Mouse (Mus musculus) limb, embryonic 13.5 days (tissue): ENCODE measurements at regions not wholly inside any gene's neighbourhood (a gene's known extent, or its start where the extent isn't known, plus 50 kb on each side); places are given as distances from the start of the nearest gene placed in this dataset.

Source experiments
- ATAC-seq: fragments of 200-750 bp; cut with Nextera tagmentation; 2 replicates; pipeline ENCODE4 v1.8.0; 2017; ENCODE audit warnings: low read depth, moderate number of reproducible peaks, moderate TSS enrichment; ENCODE audit not compliant: low FRiP score
- H3K27ac ChIP-seq: fragments of 300-500 bp; sonication (generic); 2 replicates; pipeline ENCODE4 v1.5.1; 2015; ENCODE audit warnings: inconsistent platforms, mild to moderate bottlenecking, moderate library complexity
- H3K27me3 ChIP-seq: fragments of 300-500 bp; sonication (generic); 2 replicates; pipeline ENCODE4 v1.6.1; 2015; ENCODE audit warnings: mild to moderate bottlenecking, inconsistent platforms
- H3K36me3 ChIP-seq: fragments of 300-500 bp; sonication (generic); 2 replicates; pipeline ENCODE4 v1.6.1; 2015; ENCODE audit warnings: inconsistent platforms, mild to moderate bottlenecking, moderate library complexity
- H3K4me1 ChIP-seq: fragments of 300-500 bp; sonication (generic); 2 replicates; pipeline ENCODE4 v1.6.1; 2015; ENCODE audit warnings: inconsistent platforms
- H3K4me2 ChIP-seq: fragments of 300-500 bp; sonication (generic); replicated peaks from 2 replicates; pipeline ENCODE4 v1.6.1; 2015; ENCODE audit warnings: inconsistent platforms, mild to moderate bottlenecking, moderate library complexity
- H3K4me3 ChIP-seq: fragments of 300-500 bp; sonication (generic); 2 replicates; pipeline ENCODE4 v1.5.1; 2015; ENCODE audit warnings: moderate library complexity, mild to moderate bottlenecking, inconsistent platforms
- H3K9ac ChIP-seq: fragments of 300-500 bp; sonication (generic); 2 replicates; pipeline ENCODE4 v1.6.1; 2015; ENCODE audit warnings: mild to moderate bottlenecking, inconsistent platforms
- H3K9me3 ChIP-seq: fragments of 300-500 bp; sonication (generic); 2 replicates; pipeline ENCODE4 v1.6.1; 2016; ENCODE audit warnings: inconsistent platforms
- WGBS: fragments of 180-500 bp; shearing (Covaris S2); methylation state at CpG from one replicate; pipeline ENCODE4 v1.1.7; 2015; 5-methylcytosine and 5-hydroxymethylcytosine counted together

- H3K4me1 ChIP-seq: no peaks in the 10 kb centered on the region
- H3K9ac ChIP-seq: no peak overlapping the region
- no peak overlapping the region for H3K4me2 ChIP-seq
- WGBS: 80% methylated on average over 1 of the region's 1 CpGs
- no peak overlapping the region for H3K27ac ChIP-seq
- H3K27me3 ChIP-seq: no peaks in the 10 kb centered on the region
- no peaks in the 10 kb centered on the region for H3K36me3 ChIP-seq
- H3K9me3 ChIP-seq: no peaks in the 10 kb centered on the region
- no peak for ATAC-seq
- H3K4me3 ChIP-seq: no peak overlapping the region
Measured at GRCm38 (mm10) chr3:19004792-19005191, 623.7 kb downstream of the 1700064H15Rik start.

- no peak overlapping the region for H3K9ac ChIP-seq
- ATAC-seq: no peak
- no peaks in the 10 kb centered on the region for H3K36me3 ChIP-seq
- H3K27ac ChIP-seq: no peak overlapping the region
- no peaks in the 10 kb centered on the region for H3K9me3 ChIP-seq
- WGBS: 59% methylated on average over 3 of the region's 3 CpGs
- no peaks in the 10 kb centered on the region for H3K4me1 ChIP-seq
- H3K4me3 ChIP-seq: no peak overlapping the region
- H3K27me3 ChIP-seq: no peaks in the 10 kb centered on the region
- H3K4me2 ChIP-seq: no peak overlapping the region
Measured at GRCm38 (mm10) chr3:19044566-19044965, 583.9 kb downstream of the 1700064H15Rik start.

- H3K36me3 ChIP-seq: no peaks in the 10 kb centered on the region
- no peak overlapping the region for H3K4me3 ChIP-seq
- H3K9ac ChIP-seq: no peak overlapping the region
- ATAC-seq: no peak
- no peak overlapping the region for H3K27ac ChIP-seq
- H3K4me2 ChIP-seq: no peak overlapping the region
- H3K9me3 ChIP-seq: no peaks in the 10 kb centered on the region
- no peaks in the 10 kb centered on the region for H3K27me3 ChIP-seq
- H3K4me1 ChIP-seq: no peaks in the 10 kb centered on the region
Measured at GRCm38 (mm10) chr3:19045933-19046332, 582.5 kb downstream of the 1700064H15Rik start.

- H3K4me1 ChIP-seq: no peaks in the 10 kb centered on the region
- H3K4me3 ChIP-seq: no peak overlapping the region
- 62% methylated on average over 1 of the region's 1 CpGs for WGBS
- H3K9me3 ChIP-seq: no peaks in the 10 kb centered on the region
- no peak overlapping the region for H3K27ac ChIP-seq
- no peaks in the 10 kb centered on the region for H3K36me3 ChIP-seq
- H3K9ac ChIP-seq: no peak overlapping the region
- no peaks in the 10 kb centered on the region for H3K27me3 ChIP-seq
- no peak for ATAC-seq
- no peak overlapping the region for H3K4me2 ChIP-seq
Measured at GRCm38 (mm10) chr3:19046610-19047009, 581.9 kb downstream of the 1700064H15Rik start.

GRCm38 (mm10) chr3:19055961-19056360 lies 572.5 kb downstream of the 1700064H15Rik start:
- no peaks in the 10 kb centered on the region for H3K9me3 ChIP-seq
- no peak overlapping the region for H3K9ac ChIP-seq
- no peak overlapping the region for H3K4me3 ChIP-seq
- no peak overlapping the region for H3K4me2 ChIP-seq
- 0 out of 2 replicates have a peak, but pooled peaks cover 5% of the 10 kb centered on the region for H3K27me3 ChIP-seq
- H3K36me3 ChIP-seq: no peaks in the 10 kb centered on the region
- H3K27ac ChIP-seq: no peak overlapping the region
- peaks cover 3% of the 10 kb centered on the region; the same call in 1 of the 2 replicates for H3K4me1 ChIP-seq
- 73% methylated on average over 3 of the region's 3 CpGs for WGBS
- no peak for ATAC-seq

GRCm38 (mm10) chr3:19056623-19057022 lies 571.9 kb downstream of the 1700064H15Rik start:
- no peak overlapping the region for H3K27ac ChIP-seq
- ATAC-seq: no peak
- no peak overlapping the region for H3K4me3 ChIP-seq
- no peaks in the 10 kb centered on the region for H3K9me3 ChIP-seq
- no peak overlapping the region for H3K9ac ChIP-seq
- H3K4me1 ChIP-seq: peaks cover 3% of the 10 kb centered on the region; the same call in 1 of the 2 replicates
- 0 out of 2 replicates have a peak, but pooled peaks cover 5% of the 10 kb centered on the region for H3K27me3 ChIP-seq
- 21% methylated on average over 9 of the region's 9 CpGs for WGBS
- H3K36me3 ChIP-seq: no peaks in the 10 kb centered on the region
- H3K4me2 ChIP-seq: no peak overlapping the region

- H3K9me3 ChIP-seq: no peaks in the 10 kb centered on the region
- 0 out of 2 replicates have a peak, but pooled peaks cover 5% of the 10 kb centered on the region for H3K27me3 ChIP-seq
- no peak overlapping the region for H3K9ac ChIP-seq
- H3K4me2 ChIP-seq: no peak overlapping the region
- ATAC-seq: no peak
- WGBS: 37% methylated on average over 16 of the region's 17 CpGs
- H3K36me3 ChIP-seq: no peaks in the 10 kb centered on the region
- peaks cover 3% of the 10 kb centered on the region; the same call in 1 of the 2 replicates for H3K4me1 ChIP-seq
- H3K4me3 ChIP-seq: no peak overlapping the region
- H3K27ac ChIP-seq: no peak overlapping the region
Measured at GRCm38 (mm10) chr3:19059906-19060870, 568.3 kb downstream of the 1700064H15Rik start.

GRCm38 (mm10) chr3:19061488-19062248 lies 566.8 kb downstream of the 1700064H15Rik start:
- Histone ChIP-seq H3K9me3 (no peaks in the 10 kb centered on the region), H3K27ac (no peak overlapping the region), H3K4me2 (0 out of 2 replicates have a peak overlapping the region, but pooled peaks have one; percentile 16), H3K27me3 (0 out of 2 replicates have a peak, but pooled peaks cover 5% of the 10 kb centered on the region), H3K4me1 (peaks cover 3% of the 10 kb centered on the region; the same call in 1 of the 2 replicates), H3K9ac (no peak overlapping the region), H3K4me3 (no peak overlapping the region), H3K36me3 (no peaks in the 10 kb centered on the region)
- peak; percentile 61; the same call in 1 of the 2 replicates for ATAC-seq
- WGBS: 30% methylated on average over 14 of the region's 14 CpGs

- Histone ChIP-seq H3K4me3 (no peak overlapping the region), H3K4me1 (peaks cover 3% of the 10 kb centered on the region; the same call in 1 of the 2 replicates), H3K27me3 (0 out of 2 replicates have a peak, but pooled peaks cover 5% of the 10 kb centered on the region), H3K4me2 (0 out of 2 replicates have a peak overlapping the region, but pooled peaks have one; percentile 16), H3K9ac (no peak overlapping the region), H3K9me3 (no peaks in the 10 kb centered on the region), H3K36me3 (no peaks in the 10 kb centered on the region), H3K27ac (no peak overlapping the region)
- ATAC-seq: peak; percentile 40; the same call in 1 of the 2 replicates
- 41% methylated on average over 6 of the region's 6 CpGs for WGBS
Measured at GRCm38 (mm10) chr3:19062249-19062859, 566.1 kb downstream of the 1700064H15Rik start.

- Histone ChIP-seq H3K27me3 (no peaks in the 10 kb centered on the region), H3K36me3 (no peaks in the 10 kb centered on the region), H3K9me3 (no peaks in the 10 kb centered on the region), H3K9ac (no peak overlapping the region), H3K4me2 (no peak overlapping the region), H3K4me1 (no peaks in the 10 kb centered on the region), H3K27ac (no peak overlapping the region), H3K4me3 (no peak overlapping the region)
- ATAC-seq: no peak
- WGBS: 71% methylated on average over 3 of the region's 3 CpGs
Measured at GRCm38 (mm10) chr3:19067141-19067757, 561.2 kb downstream of the 1700064H15Rik start.
